Comparison of ENCODE assay signal across 19 mouse cellular contexts in genomic region chr19:37909830-37910261, GRCm38 (mm10).
DNase-seq lines count a peak whose midpoint lies in the region; ATAC-seq lines count a peak whose summit lies in the region.
"Had no signal": no experiment of that assay in that cellular context is flagged by ENCODE, and none has a peak within 500 bp of the region (broad histone marks: within the 10 kb centered on the region; RNA-seq: fewer than 3 reads in every experiment).

No protein-coding gene starts in this region.

- H3K4me1 ChIP-seq in hindbrain, embryonic 16.5 days (ENCODE audit: control insufficient read depth, insufficient read depth, low read depth, low read length) = peaks cover 3% of the 10 kb centered on the region; the same call in 1 of the 2 replicates
- H3K4me1 ChIP-seq in hindbrain, embryonic 12.5 days = peaks cover 6% of the 10 kb centered on the region; the same call in 1 of the 2 replicates

- H3K9me3 ChIP-seq in hindbrain, embryonic 16.5 days (ENCODE audit: control insufficient read depth, low read length) = no peaks in the 10 kb centered on the region
- no peaks in the 10 kb centered on the region for H3K9me3 ChIP-seq in hindbrain, embryonic 12.5 days (replicated peaks)
- H3K9me3 ChIP-seq: heart, embryonic 15.5 days had no signal

- H3K4me2 ChIP-seq in hindbrain, embryonic 16.5 days (ENCODE audit: low read length) = no peak overlapping the region
- H3K4me2 ChIP-seq in hindbrain, embryonic 12.5 days (replicated peaks) = no peak overlapping the region
- H3K4me2 ChIP-seq: heart, embryonic 15.5 days had no signal

- H3K27ac ChIP-seq in hindbrain, embryonic 16.5 days (ENCODE audit: low read depth, low read length) = no peak overlapping the region
- H3K27ac ChIP-seq in hindbrain, embryonic 12.5 days = no peak overlapping the region
- H3K27ac ChIP-seq: heart, embryonic 15.5 days; stomach, postnatal 0 days had no signal

- DNase-seq in right cerebral cortex, adult 2 months (ENCODE audit: low spot score in 2 of 2) = peak; percentile 8 to 27
- no peak for DNase-seq in right cerebral cortex, postnatal 25 days
- DNase-seq in brain, embryonic 18.5 days (ENCODE audit: low read depth, low spot score) = peak; percentile 20
- DNase-seq in adrenal gland, postnatal 10 days = no peak
- no peak for DNase-seq in ovary, adult 18-20 months (ENCODE audit: low spot score)
- DNase-seq: adrenal gland, adult 8-10 months; cerebellum, adult 9-10 months; gastrocnemius, postnatal 10 days; heart, adult 18-20 months; kidney, adult 2 months; kidney, postnatal 14 days; liver; lung, adult 2 months; lung, postnatal 36 days; right cerebral cortex, postnatal 14 days had no signal

- no peaks in the 10 kb centered on the region for H3K27me3 ChIP-seq in hindbrain, embryonic 16.5 days (replicated peaks; ENCODE audit: control insufficient read depth, insufficient read depth, low read length)
- no peaks in the 10 kb centered on the region for H3K27me3 ChIP-seq in hindbrain, embryonic 12.5 days
- H3K27me3 ChIP-seq: heart, embryonic 15.5 days had no signal

- H3K4me3 ChIP-seq in hindbrain, embryonic 16.5 days (ENCODE audit: low read length) = no peak overlapping the region
- no peak overlapping the region for H3K4me3 ChIP-seq in hindbrain, embryonic 12.5 days
- H3K4me3 ChIP-seq: heart, embryonic 15.5 days had no signal

- no peak overlapping the region for H3K9ac ChIP-seq in hindbrain, embryonic 16.5 days (ENCODE audit: low read depth, low read length)
- H3K9ac ChIP-seq in hindbrain, embryonic 12.5 days = no peak overlapping the region
- H3K9ac ChIP-seq: heart, embryonic 15.5 days had no signal

- WGBS in hindbrain, embryonic 16.5 days = 47% methylated on average over 5 of the region's 5 CpGs
- WGBS in hindbrain, embryonic 12.5 days = 66% methylated on average over 5 of the region's 5 CpGs

- ATAC-seq in hindbrain, embryonic 16.5 days = peak; percentile 61; the same call in 1 of the 2 replicates
- ATAC-seq in hindbrain, embryonic 12.5 days (ENCODE audit: low FRiP score) = no peak

- no peaks in the 10 kb centered on the region for H3K36me3 ChIP-seq in hindbrain, embryonic 16.5 days (ENCODE audit: control insufficient read depth, insufficient read depth, low read length)
- no peaks in the 10 kb centered on the region for H3K36me3 ChIP-seq in hindbrain, embryonic 12.5 days
- H3K36me3 ChIP-seq: heart, embryonic 15.5 days had no signal

Comparison
In these comparisons a context has a peak if more than half of its experiments do, and no peak if none do; other contexts are left out.
1. DNase-seq: peak in right cerebral cortex, adult 2 months (2 of 2) and brain, embryonic 18.5 days (single experiment); none in right cerebral cortex, postnatal 25 days (single experiment), adrenal gland, postnatal 10 days (single experiment) and ovary, adult 18-20 months (single experiment).